Mouse (Mus musculus) liver, postnatal 0 days (tissue): ENCODE data around the gene Gm10203. TPM values are rescaled to one million over a fixed set of nuclear protein-coding genes. Genes with fewer than 3 reads are reported as not detected.

Source experiments
- ATAC-seq: fragments of 200-750 bp; cut with Nextera tagmentation; 2 replicates; pipeline ENCODE4 v1.8.0; 2017; ENCODE audit warnings: mild to moderate bottlenecking, moderate library complexity
- DNase-seq: peaks from one replicate; pipeline ENCODE4 v3.0.0-alpha.2; 2016
- H3K27ac ChIP-seq: fragments of 300-500 bp; sonication (generic); 2 replicates; pipeline ENCODE4 v1.5.1; 2014; ENCODE audit warnings: antibody characterized with exemption, moderate library complexity, mild to moderate bottlenecking, low read depth
- H3K27me3 ChIP-seq: fragments of 300-500 bp; sonication (generic); 2 replicates; pipeline ENCODE4 v1.6.1; 2014; ENCODE audit warnings: low read length, control low read depth, mixed read lengths; ENCODE audit not compliant: insufficient read depth
- H3K36me3 ChIP-seq: fragments of 300-500 bp; sonication (generic); replicated peaks from 2 replicates; pipeline ENCODE4 v1.6.1; 2014; ENCODE audit warnings: mild to moderate bottlenecking, control low read depth, low read length, moderate library complexity, mixed read lengths; ENCODE audit not compliant: insufficient read depth
- H3K4me1 ChIP-seq: fragments of 300-500 bp; sonication (generic); 2 replicates; pipeline ENCODE4 v1.6.1; 2014; ENCODE audit warnings: antibody characterized with exemption, mild to moderate bottlenecking, control low read depth; ENCODE audit not compliant: insufficient read depth
- H3K4me2 ChIP-seq: fragments of 300-500 bp; sonication (generic); 2 replicates; pipeline ENCODE4 v1.6.1; 2014; ENCODE audit warnings: low read depth, mild to moderate bottlenecking, low read length, moderate library complexity, mixed read lengths
- H3K4me3 ChIP-seq: fragments of 300-500 bp; sonication (generic); 2 replicates; pipeline ENCODE4 v1.5.1; 2014; ENCODE audit warnings: low read depth, low read length
- H3K9ac ChIP-seq: fragments of 300-500 bp; sonication (generic); replicated peaks from 2 replicates; pipeline ENCODE4 v1.6.1; 2014; ENCODE audit warnings: mild to moderate bottlenecking, moderate library complexity
- H3K9me3 ChIP-seq: fragments of 300-500 bp; sonication (generic); 2 replicates; pipeline ENCODE4 v1.6.1; 2016; ENCODE audit warnings: mild to moderate bottlenecking, control low read depth, low read length, mixed read lengths
- CTCF ChIP-seq: sonication (generic); IDR thresholded peaks from 2 replicates; pipeline ENCODE4 v1.5.1; 2016; ENCODE audit warnings: antibody characterized with exemption, low read depth
- EP300 ChIP-seq: IDR thresholded peaks from 2 replicates; pipeline ENCODE4 v1.6.1; 2016; ENCODE audit warnings: antibody characterized with exemption, low read depth, mild to moderate bottlenecking
- WGBS: fragments of 180-500 bp; shearing (Covaris S2); extraction: QIAGEN DNeasy Blood & Tissue Kit; methylation state at CpG from one replicate; pipeline ENCODE4 v1.1.7; 2014; ENCODE audit not compliant: insufficient replicate concordance; 5-methylcytosine and 5-hydroxymethylcytosine counted together
- polyA plus RNA-seq: library from polyadenylated mRNA; unstranded; fragments of >200 nt; fragmentation: Nextera tagmentation; extraction: Ambion mirVana; gene quantifications from 2 replicates; pipeline ENCODE4 v1.2.1, GENCODE M21; 2015

Gm10203 gene
- polyA plus RNA-seq, 1 experiment from 2014 or later = not detected

- Histone ChIP-seq H3K27me3 (peaks cover 19% of the 10 kb centered on the region), H3K4me1 (no peaks in the 10 kb centered on the region), H3K27ac (peak overlapping the region; percentile 99), H3K4me2 (peak overlapping the region; percentile 75), H3K36me3 (no peaks in the 10 kb centered on the region), H3K9me3 (no peaks in the 10 kb centered on the region), H3K4me3 (0 out of 2 replicates have a peak overlapping the region, but pooled peaks have one; percentile 75), H3K9ac (no peak overlapping the region)
- no peak for DNase-seq
- no peak for ATAC-seq
- TF ChIP-seq CTCF = no peak
- TF ChIP-seq EP300 = no peak
Observed at GRCm38 (mm10) chr6:149098993-149099392, 31.0 kb upstream of the Gm10203 start.

GRCm38 (mm10) chr6:149100174-149101075 lies 29.5 kb upstream of the Gm10203 start:
- ATAC-seq (peak; percentile 87), DNase-seq (peak; percentile 81)
- Histone ChIP-seq H3K9me3 (no peaks in the 10 kb centered on the region), H3K27ac (peak overlapping the region; percentile 99), H3K4me2 (peak overlapping the region; percentile 75), H3K9ac (peak overlapping the region; percentile 88), H3K4me1 (no peaks in the 10 kb centered on the region), H3K36me3 (no peaks in the 10 kb centered on the region), H3K4me3 (peak overlapping the region; percentile 75), H3K27me3 (peaks cover 19% of the 10 kb centered on the region)
- 3% methylated on average over 51 of the region's 52 CpGs for WGBS
- no peak for TF ChIP-seq CTCF
- peak; percentile 49; the same call in 1 of the 2 replicates for TF ChIP-seq EP300

DNA sequence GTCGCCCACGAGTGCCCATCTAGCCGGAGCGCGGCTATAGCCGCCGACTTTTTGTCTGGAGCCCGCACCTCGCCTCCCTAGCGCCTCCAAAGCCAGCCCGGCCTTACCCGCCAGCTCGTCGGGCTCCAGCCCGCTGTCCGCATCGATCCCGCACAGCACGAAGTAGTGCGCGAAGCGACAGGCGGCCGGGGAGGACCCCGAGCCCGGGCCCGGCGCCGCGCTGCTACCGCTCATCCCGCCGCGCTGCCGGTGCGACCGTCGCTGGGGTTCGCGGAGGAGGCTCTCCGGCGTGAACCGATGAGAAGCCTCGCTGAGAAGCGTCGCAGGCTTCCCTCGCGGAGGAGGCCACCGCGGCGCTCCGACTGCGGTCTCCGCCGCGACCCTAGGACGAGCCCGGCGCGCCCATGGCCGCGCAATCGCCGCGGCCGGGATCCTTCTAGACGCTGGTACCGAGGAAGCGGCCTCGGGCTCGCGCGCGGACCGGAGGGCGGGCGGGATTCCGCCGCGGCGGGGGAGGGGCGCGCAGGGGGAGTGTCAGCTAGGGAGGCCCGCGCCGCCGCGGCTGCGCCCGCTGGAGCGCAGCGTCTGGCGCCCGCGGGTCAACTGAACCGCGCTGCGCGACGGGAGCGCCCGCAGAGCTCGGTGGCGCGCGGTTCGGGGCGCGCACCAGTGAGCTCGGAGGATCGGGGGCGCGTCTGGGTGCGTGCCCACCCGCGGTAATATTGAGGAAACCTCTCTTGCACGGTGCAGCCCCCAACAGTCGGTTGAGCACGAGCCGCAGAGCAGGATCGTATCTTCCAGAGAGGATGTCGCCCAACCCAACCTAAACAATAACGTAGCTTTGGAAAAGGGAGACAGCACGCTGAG lies 28.7 kb upstream of the Gm10203 start, which contains the start of gene Dennd5b:
Dennd5b (minus strand) TSS at position 605 of the 867 bp plus-strand sequence.
- H3K27me3 ChIP-seq = peaks cover 19% of the 10 kb centered on the region
- H3K4me3 ChIP-seq = peak within 1 kb of the TSS; percentile 75
- no peaks in the 10 kb centered on the region for H3K36me3 ChIP-seq
- peak within 1 kb of the TSS; percentile 88 for H3K9ac ChIP-seq
- H3K27ac ChIP-seq = peak within 1 kb of the TSS; percentile 99
- under 1% methylated on average over 75 of the region's 124 CpGs for WGBS
- DNase-seq (peak; percentile 80), ATAC-seq (peak; percentile 79)
- no peak for TF ChIP-seq EP300
- TF ChIP-seq CTCF = no peak
- H3K4me1 ChIP-seq = no peaks in the 10 kb centered on the region
- H3K9me3 ChIP-seq = no peaks in the 10 kb centered on the region
- peak within 1 kb of the TSS; percentile 75 for H3K4me2 ChIP-seq

DNA sequence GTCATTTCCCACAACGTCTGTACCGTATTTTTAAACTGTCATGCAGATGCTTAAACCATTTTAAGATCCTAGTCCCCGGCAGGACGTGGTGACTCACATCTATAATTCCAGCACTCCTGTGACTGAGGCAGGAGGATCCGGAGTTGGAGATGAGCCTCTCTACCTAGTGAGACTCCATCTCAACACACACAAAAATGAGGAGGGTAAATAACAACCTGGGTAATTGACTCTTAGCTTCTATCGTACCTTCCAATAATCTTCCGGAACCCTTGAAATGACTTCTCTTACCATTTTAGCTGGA lies 28.1 kb upstream of the Gm10203 start:
- H3K27me3 ChIP-seq = peaks cover 19% of the 10 kb centered on the region
- peak overlapping the region; percentile 75 for H3K4me3 ChIP-seq
- no peaks in the 10 kb centered on the region for H3K9me3 ChIP-seq
- peak overlapping the region; percentile 75 for H3K4me2 ChIP-seq
- no peaks in the 10 kb centered on the region for H3K36me3 ChIP-seq
- DNase-seq (no peak), ATAC-seq (peak; percentile 1; the same call in 1 of the 2 replicates)
- WGBS = 14% methylated on average over 7 of the region's 7 CpGs
- H3K9ac ChIP-seq = peak overlapping the region; percentile 88
- H3K27ac ChIP-seq = peak overlapping the region; percentile 99
- no peak for TF ChIP-seq EP300
- no peak for TF ChIP-seq CTCF
- no peaks in the 10 kb centered on the region for H3K4me1 ChIP-seq

DNA sequence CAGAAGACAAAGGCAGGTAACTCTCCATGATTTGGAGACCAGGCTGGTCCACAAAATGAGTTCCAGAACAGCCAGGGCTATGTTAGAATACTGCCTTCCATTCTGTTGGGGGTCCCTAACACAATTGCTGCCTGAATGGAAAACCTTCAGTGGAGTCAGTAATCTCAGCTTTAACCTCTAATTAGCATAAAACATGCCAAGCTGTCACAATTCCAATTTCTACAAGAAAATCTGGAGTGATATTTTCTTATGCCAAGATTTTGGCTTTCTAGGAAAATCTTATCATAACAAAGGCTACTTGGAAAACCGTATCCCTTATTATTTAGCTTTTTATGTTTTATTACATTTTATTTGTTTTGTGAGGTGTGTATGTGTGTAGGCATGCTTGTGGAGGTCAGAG lies 26.5 kb upstream of the Gm10203 start:
- TF ChIP-seq EP300 (no peak), CTCF (no peak)
- Histone ChIP-seq H3K9ac (no peak overlapping the region), H3K9me3 (no peaks in the 10 kb centered on the region), H3K36me3 (no peaks in the 10 kb centered on the region), H3K27me3 (peaks cover 19% of the 10 kb centered on the region), H3K4me1 (no peaks in the 10 kb centered on the region), H3K27ac (no peak overlapping the region), H3K4me3 (no peak overlapping the region), H3K4me2 (no peak overlapping the region)
- WGBS = 72% methylated on average over 1 of the region's 1 CpGs
- ATAC-seq (no peak), DNase-seq (no peak)

GRCm38 (mm10) chr6:149107615-149108014 lies 22.4 kb upstream of the Gm10203 start:
- no peak for DNase-seq
- no peak for TF ChIP-seq CTCF
- Histone ChIP-seq H3K9me3 (no peaks in the 10 kb centered on the region), H3K27me3 (no peaks in the 10 kb centered on the region), H3K27ac (no peak overlapping the region), H3K36me3 (no peaks in the 10 kb centered on the region), H3K4me2 (no peak overlapping the region), H3K4me1 (no peaks in the 10 kb centered on the region), H3K9ac (no peak overlapping the region), H3K4me3 (no peak overlapping the region)
- no peak for ATAC-seq
- whole genome bisulfite sequencing = 70% methylated on average over 3 of the region's 3 CpGs
